Comparison of ENCODE assay signal across 7 mouse cellular contexts in genomic region chr1:160352309-160352708, GRCm38 (mm10).
A peak's percentile ranks its signal among the peaks of the same experiment; 100 is the strongest.
DNase-seq lines count a peak whose midpoint lies in the region; ATAC-seq lines count a peak whose summit lies in the region.

No protein-coding gene starts in this region.

- H3K4me3 ChIP-seq in forebrain, embryonic 14.5 days (ENCODE audit: low read depth, low read length) = peak overlapping the region; percentile 40
- H3K4me3 ChIP-seq in limb, embryonic 13.5 days = peak overlapping the region; percentile 45
- H3K4me3 ChIP-seq in stomach, embryonic 14.5 days (ENCODE audit: low read depth, low read length) = peak overlapping the region; percentile 31; the same call in 1 of the 2 replicates

- H3K4me1 ChIP-seq in forebrain, embryonic 14.5 days (ENCODE audit: control insufficient read depth, insufficient read depth, low read length) = 0 out of 2 replicates have a peak, but pooled peaks cover 2% of the 10 kb centered on the region
- peaks cover 16% of the 10 kb centered on the region for H3K4me1 ChIP-seq in limb, embryonic 13.5 days
- 0 out of 2 replicates have a peak, but pooled peaks cover 5% of the 10 kb centered on the region for H3K4me1 ChIP-seq in stomach, embryonic 14.5 days (ENCODE audit: control insufficient read depth, insufficient read depth, low read length)

- no peaks in the 10 kb centered on the region for H3K27me3 ChIP-seq in forebrain, embryonic 14.5 days (replicated peaks; ENCODE audit: control insufficient read depth, insufficient read depth, low read length)
- no peaks in the 10 kb centered on the region for H3K27me3 ChIP-seq in limb, embryonic 13.5 days
- no peaks in the 10 kb centered on the region for H3K27me3 ChIP-seq in stomach, embryonic 14.5 days (ENCODE audit: control insufficient read depth, insufficient read depth, low read length)

- peak overlapping the region; percentile 74 for H3K9ac ChIP-seq in forebrain, embryonic 14.5 days (ENCODE audit: low read length)
- H3K9ac ChIP-seq in limb, embryonic 13.5 days = no peak overlapping the region
- no peak overlapping the region for H3K9ac ChIP-seq in stomach, embryonic 14.5 days (replicated peaks; ENCODE audit: low read depth, low read length)

- H3K27ac ChIP-seq in forebrain, embryonic 14.5 days (ENCODE audit: low read depth, low read length) = peak overlapping the region; percentile 92
- H3K27ac ChIP-seq in limb, embryonic 13.5 days = no peak overlapping the region
- H3K27ac ChIP-seq in stomach, embryonic 14.5 days (ENCODE audit: low read length) = no peak overlapping the region

- H3K36me3 ChIP-seq in forebrain, embryonic 14.5 days (ENCODE audit: control insufficient read depth, insufficient read depth, low read length) = no peaks in the 10 kb centered on the region
- H3K36me3 ChIP-seq in limb, embryonic 13.5 days = no peaks in the 10 kb centered on the region
- no peaks in the 10 kb centered on the region for H3K36me3 ChIP-seq in stomach, embryonic 14.5 days (ENCODE audit: control insufficient read depth, insufficient read depth, low read length)

- intact Hi-C loops in left cerebral cortex, postnatal 4 days (cut with DNase I) = no loop called here

- H3K4me2 ChIP-seq in forebrain, embryonic 14.5 days (ENCODE audit: low read length) = peak overlapping the region; percentile 68
- H3K4me2 ChIP-seq in limb, embryonic 13.5 days (replicated peaks) = peak overlapping the region; percentile 72
- H3K4me2 ChIP-seq in stomach, embryonic 14.5 days (replicated peaks; ENCODE audit: low read depth, low read length) = peak overlapping the region; percentile 69

- ATAC-seq in forebrain, embryonic 14.5 days = peak; percentile 64
- no peak for ATAC-seq in limb, embryonic 13.5 days (ENCODE audit: low FRiP score, low read depth)
- no peak for ATAC-seq in stomach, embryonic 14.5 days (ENCODE audit: insufficient number of reproducible peaks, insufficient read depth, low FRiP score, low read depth)

- DNase-seq in left cerebral cortex, postnatal 4 days = peak; percentile 8
- no peak for DNase-seq in left cerebral cortex, adult 18-20 months (ENCODE audit: low spot score in 2 of 2)
- DNase-seq in forebrain, embryonic 14.5 days (ENCODE audit: low spot score) = peak; percentile 43
- no peak for DNase-seq in thymus, postnatal 4 days
- no peak for DNase-seq in layer of hippocampus, postnatal 14 days (ENCODE audit: low spot score in 2 of 2)

- no peaks in the 10 kb centered on the region for H3K9me3 ChIP-seq in forebrain, embryonic 14.5 days (replicated peaks; ENCODE audit: control insufficient read depth, low read length)
- no peaks in the 10 kb centered on the region for H3K9me3 ChIP-seq in limb, embryonic 13.5 days
- no peaks in the 10 kb centered on the region for H3K9me3 ChIP-seq in stomach, embryonic 14.5 days (ENCODE audit: control insufficient read depth, low read depth, low read length)

- WGBS in forebrain, embryonic 14.5 days = 33% methylated on average over 4 of the region's 4 CpGs
- WGBS in limb, embryonic 13.5 days = 39% methylated on average over 4 of the region's 4 CpGs
- 35% methylated on average over 4 of the region's 4 CpGs for WGBS in stomach, embryonic 14.5 days

Comparison
In these comparisons a context has a peak if more than half of its experiments do, and no peak if none do; other contexts are left out.
1. DNase-seq: peak in left cerebral cortex, postnatal 4 days (single experiment) and forebrain, embryonic 14.5 days (single experiment); none in left cerebral cortex, adult 18-20 months (0 of 2), thymus, postnatal 4 days (single experiment) and layer of hippocampus, postnatal 14 days (0 of 2).
2. Peak in every context shown above with its lines, with median percentiles within 50 percentile points of each other: H3K4me2 ChIP-seq and H3K4me3 ChIP-seq.